Mouse (Mus musculus): Measurements from ENCODE around the gene Sipa1l1.

GRCm38 (mm10) chr12:82425853-82426252 lies 256.7 kb downstream of the Sipa1l1 start:
- TF ChIP-seq CTCF (conservative IDR thresholded peaks at IDR 0.05; ENCODE audit: insufficient read depth, insufficient read length, low read depth, low read length): no peak
- no peak for TF ChIP-seq POLR2A (IDR thresholded peaks at IDR 0.05; ENCODE audit: low read depth, low read length)

Measured in kidney, adult 2 months (tissue).